Mouse (Mus musculus): Measurements from ENCODE around the gene Defb46. TPM values are rescaled to one million over a fixed set of nuclear protein-coding genes. Genes with fewer than 3 reads are reported as not detected.

The Defb46 gene
- polyA plus RNA-seq, 2 experiments, result not detected

DNA sequence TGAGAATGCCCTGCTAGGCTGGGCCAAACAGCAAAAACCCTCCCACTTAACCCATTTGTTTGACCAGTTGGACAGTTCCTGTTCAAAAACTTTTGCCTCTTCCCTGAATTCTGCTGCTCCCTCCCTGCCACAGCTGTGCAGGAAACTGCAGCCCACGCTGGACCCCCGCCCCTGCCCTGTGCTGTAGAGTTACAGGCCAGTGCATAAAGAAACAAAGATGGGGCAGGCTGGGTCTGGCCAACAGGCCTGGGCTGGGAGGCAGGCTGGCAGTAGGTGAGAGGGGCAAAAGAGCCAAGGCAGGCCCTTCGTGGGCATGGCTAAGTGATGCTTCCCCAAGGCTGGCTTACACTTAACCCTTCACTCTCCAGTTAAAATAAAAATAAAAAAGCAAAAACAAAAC, 20.0 kb downstream of the Defb46 start:
- 29% methylated on average over 3 of the region's 3 CpGs for WGBS (ENCODE audit: insufficient replicate concordance)
- ATAC-seq (ENCODE audit: insufficient read depth), result no peak

More for the DNA sequence above, 20.0 kb downstream of the Defb46 start:
- no peak overlapping the region for H3K4me2 ChIP-seq (ENCODE audit: low read depth)
- H3K36me3 ChIP-seq (replicated peaks; ENCODE audit: control insufficient read depth, insufficient read depth, low read depth), result no peaks in the 10 kb centered on the region
- DNase-seq (ENCODE audit: low read depth in 3 of 3, low spot score in 3 of 3), result no peak
- no peak overlapping the region for H3K27ac ChIP-seq
- TF ChIP-seq CTCF (IDR thresholded peaks at IDR 0.05; ENCODE audit: low read depth) (no peak), EP300 (IDR thresholded peaks at IDR 0.05; ENCODE audit: low read depth) (no peak)
- no peaks in the 10 kb centered on the region for H3K9me3 ChIP-seq (ENCODE audit: control insufficient read depth, low read length)
- no peak overlapping the region for H3K9ac ChIP-seq (replicated peaks)
- H3K4me3 ChIP-seq (ENCODE audit: insufficient read depth in 1 of 2, low read depth in 2 of 2, low read length in 2 of 2), result no peak overlapping the region
- H3K4me1 ChIP-seq (replicated peaks; ENCODE audit: control insufficient read depth in 2 of 2, insufficient read depth in 2 of 2, low read length in 1 of 2), result no peaks in the 10 kb centered on the region
- no peaks in the 10 kb centered on the region for H3K27me3 ChIP-seq (ENCODE audit: control insufficient read depth, insufficient read depth, low read length)

Other genes starting within 250 kb of the Defb46 start
- gene Defb37, start 248.9 kb upstream of the Defb46 start, polyA plus RNA-seq (2012; rRNA removed), result not detected in 2 replicates
- not detected in 2 replicates for gene Defb37, start 248.9 kb upstream of the Defb46 start, polyA plus RNA-seq (2014; fragmentation: Nextera tagmentation; extraction: Ambion mirVana)
- not detected in 2 replicates for gene Defb38, start 213.3 kb upstream of the Defb46 start, polyA plus RNA-seq (2012; rRNA removed)
- not detected in 2 replicates for gene Defb38, start 213.3 kb upstream of the Defb46 start, polyA plus RNA-seq (2014; fragmentation: Nextera tagmentation; extraction: Ambion mirVana)
- gene Defb39, start 175.1 kb upstream of the Defb46 start, polyA plus RNA-seq (2012; rRNA removed), result not detected in 2 replicates
- not detected in 2 replicates for gene Defb39, start 175.1 kb upstream of the Defb46 start, polyA plus RNA-seq (2014; fragmentation: Nextera tagmentation; extraction: Ambion mirVana)
- gene Defb12, start 125.1 kb upstream of the Defb46 start, polyA plus RNA-seq (2012; rRNA removed), result not detected in 2 replicates
- not detected in 2 replicates for gene Defb12, start 125.1 kb upstream of the Defb46 start, polyA plus RNA-seq (2014; fragmentation: Nextera tagmentation; extraction: Ambion mirVana)
- gene Defb34, start 116.2 kb upstream of the Defb46 start, polyA plus RNA-seq (2012; rRNA removed), result not detected in 2 replicates
- gene Defb34, start 116.2 kb upstream of the Defb46 start, polyA plus RNA-seq (2014; fragmentation: Nextera tagmentation; extraction: Ambion mirVana), result not detected in 2 replicates
- not detected in 2 replicates for gene Gm45826, start 99.1 kb upstream of the Defb46 start, polyA plus RNA-seq (2012; rRNA removed)
- gene Gm45826, start 99.1 kb upstream of the Defb46 start, polyA plus RNA-seq (2014; fragmentation: Nextera tagmentation; extraction: Ambion mirVana), result not detected in 2 replicates
- not detected in 2 replicates for gene Defb14, start 45.6 kb upstream of the Defb46 start, polyA plus RNA-seq (2012; rRNA removed)
- not detected in 2 replicates for gene Defb14, start 45.6 kb upstream of the Defb46 start, polyA plus RNA-seq (2014; fragmentation: Nextera tagmentation; extraction: Ambion mirVana)
- gene Defb4, start 41.2 kb upstream of the Defb46 start, polyA plus RNA-seq (2012; rRNA removed), result not detected in 2 replicates
- gene Defb4, start 41.2 kb upstream of the Defb46 start, polyA plus RNA-seq (2014; fragmentation: Nextera tagmentation; extraction: Ambion mirVana), result not detected in 2 replicates
- not detected in 2 replicates for gene Defb6, start 14.4 kb upstream of the Defb46 start, polyA plus RNA-seq (2012; rRNA removed)
- not detected in 2 replicates for gene Defb6, start 14.4 kb upstream of the Defb46 start, polyA plus RNA-seq (2014; fragmentation: Nextera tagmentation; extraction: Ambion mirVana)
- not detected in 2 replicates for gene Defb5, start 7.7 kb downstream of the Defb46 start, polyA plus RNA-seq (2012; rRNA removed)
- gene Defb5, start 7.7 kb downstream of the Defb46 start, polyA plus RNA-seq (2014; fragmentation: Nextera tagmentation; extraction: Ambion mirVana), result not detected in 2 replicates
- not detected in 2 replicates for gene Defb3, start 53.4 kb downstream of the Defb46 start, polyA plus RNA-seq (2012; rRNA removed)
- not detected in 2 replicates for gene Defb3, start 53.4 kb downstream of the Defb46 start, polyA plus RNA-seq (2014; fragmentation: Nextera tagmentation; extraction: Ambion mirVana)
- not detected in 2 replicates for gene Defb8, start 207.7 kb downstream of the Defb46 start, polyA plus RNA-seq (2012; rRNA removed)
- gene Defb8, start 207.7 kb downstream of the Defb46 start, polyA plus RNA-seq (2014; fragmentation: Nextera tagmentation; extraction: Ambion mirVana), result not detected in 2 replicates

All from liver, embryonic 14.5 days (tissue).